Mouse (Mus musculus): ENCODE data around the gene Ispd. TPM values are rescaled to one million over a fixed set of nuclear protein-coding genes. Genes with fewer than 3 reads are reported as not detected.

Gene Ispd
- polyA plus RNA-seq, 1 experiment = 1.4 TPM

- Histone ChIP-seq H3K27me3 (ENCODE audit: control insufficient read depth, insufficient read depth, insufficient read length) (no peaks in the 10 kb centered on the region), H3K36me3 (ENCODE audit: control insufficient read depth, insufficient read depth) (no peaks in the 10 kb centered on the region), H3K79me2 (ENCODE audit: control insufficient read depth, insufficient read depth) (no peaks in the 10 kb centered on the region), H3K4me3 (ENCODE audit: insufficient read depth, poor library complexity, severe bottlenecking) (no peak overlapping the region), H3ac (ENCODE audit: control insufficient read depth, insufficient read length, low read depth) (no peak overlapping the region), H3K79me3 (ENCODE audit: low read depth) (no peaks in the 10 kb centered on the region)
- no peak for TF ChIP-seq MYOD1 (IDR thresholded peaks at IDR 0.05; ENCODE audit: control insufficient read depth, insufficient read length, low read depth)
- no peak for TF ChIP-seq CEBPB (IDR thresholded peaks at IDR 0.05; ENCODE audit: low read depth)
- TF ChIP-seq FOSL1 (IDR thresholded peaks at IDR 0.05; ENCODE audit: insufficient read depth, low read length, poor library complexity, severe bottlenecking) = no peak
- TF ChIP-seq CTCF (IDR thresholded peaks at IDR 0.05; ENCODE audit: control insufficient read depth, insufficient read depth, insufficient read length) = no peak
- no peak for TF ChIP-seq USF1 (IDR thresholded peaks at IDR 0.05; ENCODE audit: low read depth)
These were observed 92.9 kb downstream of the Ispd start for GRCm38 (mm10) chr12:36474171-36474570.

DNA sequence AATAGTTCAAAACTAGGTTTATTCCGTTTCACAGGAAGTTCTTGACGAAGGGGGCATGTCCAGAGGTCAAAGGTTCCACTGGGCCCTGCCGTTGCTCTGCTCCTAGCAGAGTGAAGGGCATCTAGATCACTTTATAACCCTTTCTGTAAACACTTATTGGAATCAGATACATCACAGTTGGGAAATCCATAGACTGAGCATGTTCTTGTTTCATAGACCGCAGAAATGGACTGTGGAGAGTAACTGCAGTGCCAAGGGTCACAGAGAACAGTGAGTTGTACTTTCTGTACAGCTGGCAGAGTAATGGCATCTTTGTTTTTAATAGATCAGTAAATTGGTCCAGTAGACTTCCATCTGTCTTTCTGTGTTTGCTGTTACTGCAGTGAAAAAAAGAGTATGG is 94.0 kb downstream of the Ispd start:
- Histone ChIP-seq H3ac (ENCODE audit: control insufficient read depth, insufficient read length, low read depth) (no peak overlapping the region), H3K27me3 (ENCODE audit: control insufficient read depth, insufficient read depth, insufficient read length) (no peaks in the 10 kb centered on the region), H3K36me3 (ENCODE audit: control insufficient read depth, insufficient read depth) (no peaks in the 10 kb centered on the region), H3K79me3 (ENCODE audit: low read depth) (no peaks in the 10 kb centered on the region), H3K4me3 (ENCODE audit: insufficient read depth, poor library complexity, severe bottlenecking) (no peak overlapping the region), H3K79me2 (ENCODE audit: control insufficient read depth, insufficient read depth) (no peaks in the 10 kb centered on the region)
- no peak for TF ChIP-seq MAX (IDR thresholded peaks at IDR 0.05)
- no peak for TF ChIP-seq MYOG (IDR thresholded peaks at IDR 0.05; ENCODE audit: control insufficient read depth, extremely low read depth, insufficient read length)
- no peak for TF ChIP-seq CTCF (IDR thresholded peaks at IDR 0.05; ENCODE audit: control insufficient read depth, insufficient read depth, insufficient read length)
- TF ChIP-seq FOSL1 (IDR thresholded peaks at IDR 0.05; ENCODE audit: insufficient read depth, low read length, poor library complexity, severe bottlenecking) = no peak
- TF ChIP-seq MYOD1 (IDR thresholded peaks at IDR 0.05; ENCODE audit: control insufficient read depth, insufficient read length, low read depth) = no peak
- no peak for TF ChIP-seq USF1 (IDR thresholded peaks at IDR 0.05; ENCODE audit: low read depth)
- no peak for TF ChIP-seq CEBPB (IDR thresholded peaks at IDR 0.05; ENCODE audit: low read depth)

GRCm38 (mm10) chr12:36476476-36476875 is 95.2 kb downstream of the Ispd start:
- H3K27me3 ChIP-seq (ENCODE audit: control insufficient read depth, insufficient read depth, insufficient read length) = no peaks in the 10 kb centered on the region
- no peak for TF ChIP-seq MYOG (IDR thresholded peaks at IDR 0.05; ENCODE audit: control insufficient read depth, extremely low read depth, insufficient read length)
- TF ChIP-seq MYOD1 (IDR thresholded peaks at IDR 0.05; ENCODE audit: control insufficient read depth, insufficient read length, low read depth) = no peak
- TF ChIP-seq MAX (IDR thresholded peaks at IDR 0.05) = no peak
- no peak for TF ChIP-seq FOSL1 (IDR thresholded peaks at IDR 0.05; ENCODE audit: insufficient read depth, low read length, poor library complexity, severe bottlenecking)
- no peak for TF ChIP-seq CTCF (IDR thresholded peaks at IDR 0.05; ENCODE audit: control insufficient read depth, insufficient read depth, insufficient read length)
- no peak for TF ChIP-seq CEBPB (IDR thresholded peaks at IDR 0.05; ENCODE audit: low read depth)
- no peak overlapping the region for H3K4me3 ChIP-seq (ENCODE audit: insufficient read depth, poor library complexity, severe bottlenecking)
- no peaks in the 10 kb centered on the region for H3K36me3 ChIP-seq (ENCODE audit: control insufficient read depth, insufficient read depth)
- no peaks in the 10 kb centered on the region for H3K79me3 ChIP-seq (ENCODE audit: low read depth)
- H3ac ChIP-seq (ENCODE audit: control insufficient read depth, insufficient read length, low read depth) = no peak overlapping the region
- H3K79me2 ChIP-seq (ENCODE audit: control insufficient read depth, insufficient read depth) = no peaks in the 10 kb centered on the region

DNA sequence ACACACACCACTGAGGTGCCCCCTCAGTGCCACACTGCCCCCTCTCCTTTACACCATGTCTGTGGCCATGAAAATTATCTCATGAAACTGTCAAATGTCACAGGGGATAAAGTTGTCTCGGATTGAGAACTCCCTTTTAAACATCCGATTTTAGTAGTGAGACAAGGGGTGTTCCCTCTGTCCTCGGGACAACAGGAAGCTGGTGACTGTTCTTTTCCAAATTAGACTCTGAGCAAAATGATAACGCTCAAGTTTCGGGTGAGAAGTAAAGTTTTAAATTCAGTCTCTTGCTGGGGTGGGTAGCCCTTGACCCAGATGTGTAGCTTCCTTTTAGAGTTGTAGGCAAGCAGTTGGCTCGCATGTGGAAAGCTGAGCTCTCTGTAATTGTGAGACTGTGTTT is 96.3 kb downstream of the Ispd start:
- Histone ChIP-seq H3K79me2 (ENCODE audit: control insufficient read depth, insufficient read depth) (no peaks in the 10 kb centered on the region), H3K36me3 (ENCODE audit: control insufficient read depth, insufficient read depth) (no peaks in the 10 kb centered on the region), H3ac (ENCODE audit: control insufficient read depth, insufficient read length, low read depth) (no peak overlapping the region), H3K79me3 (ENCODE audit: low read depth) (no peaks in the 10 kb centered on the region), H3K4me3 (ENCODE audit: insufficient read depth, poor library complexity, severe bottlenecking) (no peak overlapping the region), H3K27me3 (ENCODE audit: control insufficient read depth, insufficient read depth, insufficient read length) (no peaks in the 10 kb centered on the region)
- TF ChIP-seq MYOD1 (IDR thresholded peaks at IDR 0.05; ENCODE audit: control insufficient read depth, insufficient read length, low read depth) = no peak
- TF ChIP-seq CTCF (IDR thresholded peaks at IDR 0.05; ENCODE audit: control insufficient read depth, insufficient read depth, insufficient read length) = no peak

DNA sequence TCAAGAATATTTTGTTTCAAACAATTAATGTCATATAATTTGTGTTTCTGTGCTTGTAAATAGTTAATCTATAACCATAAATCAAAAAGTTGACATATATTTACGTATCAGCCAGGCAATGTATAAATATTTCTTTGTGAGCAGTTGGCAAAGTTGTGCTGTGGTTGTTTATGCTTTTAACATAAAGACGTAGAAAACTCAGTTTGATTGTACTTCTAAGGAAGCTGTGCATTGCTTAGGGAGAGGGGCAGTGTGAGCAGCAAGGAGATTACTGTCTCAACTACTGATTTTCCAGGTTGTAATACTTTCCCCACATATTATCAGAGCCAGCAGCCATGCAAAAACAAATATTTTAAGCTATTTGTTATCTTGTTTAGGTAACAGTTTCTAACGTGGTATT is 96.7 kb downstream of the Ispd start:
- Histone ChIP-seq H3K36me3 (ENCODE audit: control insufficient read depth, insufficient read depth) (no peaks in the 10 kb centered on the region), H3K79me3 (ENCODE audit: low read depth) (no peaks in the 10 kb centered on the region), H3K79me2 (ENCODE audit: control insufficient read depth, insufficient read depth) (no peaks in the 10 kb centered on the region), H3K27me3 (ENCODE audit: control insufficient read depth, insufficient read depth, insufficient read length) (no peaks in the 10 kb centered on the region), H3ac (ENCODE audit: control insufficient read depth, insufficient read length, low read depth) (no peak overlapping the region), H3K4me3 (ENCODE audit: insufficient read depth, poor library complexity, severe bottlenecking) (no peak overlapping the region)
- TF ChIP-seq MYOG (IDR thresholded peaks at IDR 0.05; ENCODE audit: control insufficient read depth, extremely low read depth, insufficient read length) = no peak

GRCm38 (mm10) chr12:36481742-36482141 is 100.5 kb downstream of the Ispd start:
- Histone ChIP-seq H3K79me3 (ENCODE audit: low read depth) (no peaks in the 10 kb centered on the region), H3K36me3 (ENCODE audit: control insufficient read depth, insufficient read depth) (no peaks in the 10 kb centered on the region), H3K79me2 (ENCODE audit: control insufficient read depth, insufficient read depth) (no peaks in the 10 kb centered on the region), H3K27me3 (ENCODE audit: control insufficient read depth, insufficient read depth, insufficient read length) (no peaks in the 10 kb centered on the region), H3ac (ENCODE audit: control insufficient read depth, insufficient read length, low read depth) (no peak overlapping the region), H3K4me3 (ENCODE audit: insufficient read depth, poor library complexity, severe bottlenecking) (no peak overlapping the region)
- TF ChIP-seq CTCF (IDR thresholded peaks at IDR 0.05; ENCODE audit: control insufficient read depth, insufficient read depth, insufficient read length) (no peak), MAX (IDR thresholded peaks at IDR 0.05) (no peak), USF1 (IDR thresholded peaks at IDR 0.05; ENCODE audit: low read depth) (no peak), MYOG (IDR thresholded peaks at IDR 0.05; ENCODE audit: control insufficient read depth, extremely low read depth, insufficient read length) (no peak), CEBPB (IDR thresholded peaks at IDR 0.05; ENCODE audit: low read depth) (no peak), MYOD1 (IDR thresholded peaks at IDR 0.05; ENCODE audit: control insufficient read depth, insufficient read length, low read depth) (no peak), FOSL1 (IDR thresholded peaks at IDR 0.05; ENCODE audit: insufficient read depth, low read length, poor library complexity, severe bottlenecking) (no peak)
